ENCODE assay signal across 10 mouse cellular contexts in genomic region chr3:149330716-149331115, GRCm38 (mm10).
A peak's percentile ranks its signal among the peaks of the same experiment; 100 is the strongest.
DNase-seq lines count a peak whose midpoint lies in the region; ATAC-seq and TF ChIP-seq lines count a peak whose summit lies in the region.
"Had no signal": no experiment of that assay in that cellular context is flagged by ENCODE, and none has a peak within 500 bp of the region (broad histone marks: within the 10 kb centered on the region; RNA-seq: fewer than 3 reads in every experiment).

No protein-coding gene starts in this region.

- 72% methylated on average over 10 of the region's 10 CpGs for WGBS in liver, adult 2 months
- 72% methylated on average over 10 of the region's 10 CpGs for WGBS in intestine, embryonic 16.5 days

- no peak for TF ChIP-seq CTCF in liver, adult 2 months (IDR thresholded peaks at IDR 0.05; ENCODE audit: low read depth, low read length)

- H3K4me1 ChIP-seq in liver, adult 2 months (ENCODE audit: control insufficient read depth, insufficient read depth, low read length), result peaks cover 3% of the 10 kb centered on the region; the same call in 1 of the 2 replicates
- H3K4me1 ChIP-seq in intestine, embryonic 16.5 days (ENCODE audit: control insufficient read depth, insufficient read depth, low read length), result 0 out of 2 replicates have a peak, but pooled peaks cover 3% of the 10 kb centered on the region

- no peak for TF ChIP-seq POLR2A in liver, adult 2 months (IDR thresholded peaks at IDR 0.05; ENCODE audit: extremely low read depth, insufficient read depth, low read length)

- no peaks in the 10 kb centered on the region for H3K9me3 ChIP-seq in intestine, embryonic 16.5 days (ENCODE audit: control insufficient read depth, low read length)

- ATAC-seq in intestine, embryonic 16.5 days, result no peak

- H3K9ac ChIP-seq in liver, adult 2 months (ENCODE audit: low read depth, low read length), result no peak overlapping the region
- no peak overlapping the region for H3K9ac ChIP-seq in intestine, embryonic 16.5 days (ENCODE audit: low read depth, low read length)

- peak; percentile 18 for DNase-seq in liver, adult 2 months (ENCODE audit: extremely low read depth, low read depth, low spot score)
- no peak for DNase-seq in liver
- peak; percentile 72 to 83 for DNase-seq in heart, adult 9 months (ENCODE audit: low spot score in 2 of 2)
- DNase-seq in kidney, adult 9 months, result peak; percentile 70
- peak; percentile 60 for DNase-seq in lung, postnatal 14 days
- DNase-seq in frontal cortex, postnatal 25 days (ENCODE audit: low spot score in 2 of 2), result no peak
- no peak for DNase-seq in cerebellum, adult 9-11 months

- no peak overlapping the region for H3K4me3 ChIP-seq in liver, adult 2 months (ENCODE audit: insufficient read depth, low read depth, low read length)
- no peak overlapping the region for H3K4me3 ChIP-seq in intestine, embryonic 16.5 days (ENCODE audit: low read length)
- H3K4me3 ChIP-seq: layer of hippocampus, adult 2 months had no signal

- no peaks in the 10 kb centered on the region for H3K36me3 ChIP-seq in liver, adult 2 months (ENCODE audit: control insufficient read depth, insufficient read depth, low read length)
- H3K36me3 ChIP-seq in intestine, embryonic 16.5 days (ENCODE audit: control insufficient read depth, insufficient read depth, low read length), result no peaks in the 10 kb centered on the region

- no peaks in the 10 kb centered on the region for H3K79me2 ChIP-seq in liver, adult 2 months (ENCODE audit: control insufficient read depth, insufficient read depth, low read length)

- no peak overlapping the region for H3K27ac ChIP-seq in liver, adult 2 months (replicated peaks; ENCODE audit: insufficient read depth, low read depth, low read length)
- H3K27ac ChIP-seq in intestine, embryonic 16.5 days (ENCODE audit: low read length), result no peak overlapping the region
- H3K27ac ChIP-seq: layer of hippocampus, adult 2 months; macrophage had no signal

- H3K4me2 ChIP-seq in intestine, embryonic 16.5 days (ENCODE audit: low read depth, low read length), result no peak overlapping the region

- H3K27me3 ChIP-seq in liver, adult 2 months (ENCODE audit: control insufficient read depth, insufficient read depth, low read length), result no peaks in the 10 kb centered on the region
- no peaks in the 10 kb centered on the region for H3K27me3 ChIP-seq in intestine, embryonic 16.5 days (replicated peaks; ENCODE audit: control insufficient read depth, insufficient read depth, low read length)

Comparison
In these comparisons a context has a peak if more than half of its experiments do, and no peak if none do; other contexts are left out.
1. DNase-seq: peak in liver, adult 2 months (single experiment), heart, adult 9 months (2 of 2), kidney, adult 9 months (single experiment) and lung, postnatal 14 days (single experiment); none in liver (single experiment), frontal cortex, postnatal 25 days (0 of 2) and cerebellum, adult 9-11 months (single experiment).